Mouse (Mus musculus): ENCODE data around the gene Wdr86. TPM values are rescaled to one million over a fixed set of nuclear protein-coding genes. Genes with fewer than 3 reads are reported as not detected.

Gene Wdr86
- not detected for polyA plus RNA-seq (2014; fragmentation: Illumina TruSeq; extraction: RNeasy Lipid Tissue Mini Kit (QIAGEN cat#74804); ENCODE audit: low read depth, low replicate concordance)

GRCm38 (mm10) chr5:24730488-24730871 is at the start of gene Wdr86:
Wdr86 (minus strand) TSS chr5:24730727.

GRCm38 (mm10) chr5:24757816-24758215 is 27.3 kb upstream of the Wdr86 start, which contains the start of gene Crygn:
Crygn (minus strand) TSS chr5:24758008.

GRCm38 (mm10) chr5:24685366-24686093 is 45.0 kb downstream of the Wdr86 start, which contains the start of gene Nub1:
Nub1 (plus strand) TSS chr5:24685532.

Other genes starting within 250 kb of the Wdr86 start
- gene Gbx1, start 203.5 kb downstream of the Wdr86 start, polyA plus RNA-seq (2014; fragmentation: Illumina TruSeq; extraction: RNeasy Lipid Tissue Mini Kit (QIAGEN cat#74804); ENCODE audit: low read depth, low replicate concordance): not detected
- gene Asb10, start 189.7 kb downstream of the Wdr86 start, polyA plus RNA-seq (2014; fragmentation: Illumina TruSeq; extraction: RNeasy Lipid Tissue Mini Kit (QIAGEN cat#74804); ENCODE audit: low read depth, low replicate concordance): not detected
- not detected for gene 4931409K22Rik, start 173.9 kb downstream of the Wdr86 start, polyA plus RNA-seq (2014; fragmentation: Illumina TruSeq; extraction: RNeasy Lipid Tissue Mini Kit (QIAGEN cat#74804); ENCODE audit: low read depth, low replicate concordance)
- 7.4 TPM for gene Abcf2, start 153.3 kb downstream of the Wdr86 start, polyA plus RNA-seq (2014; fragmentation: Illumina TruSeq; extraction: RNeasy Lipid Tissue Mini Kit (QIAGEN cat#74804); ENCODE audit: low read depth, low replicate concordance)
- 0.77 TPM for gene Chpf2, start 144.0 kb downstream of the Wdr86 start, polyA plus RNA-seq (2014; fragmentation: Illumina TruSeq; extraction: RNeasy Lipid Tissue Mini Kit (QIAGEN cat#74804); ENCODE audit: low read depth, low replicate concordance)
- gene Smarcd3, start 106.3 kb downstream of the Wdr86 start, polyA plus RNA-seq (2014; fragmentation: Illumina TruSeq; extraction: RNeasy Lipid Tissue Mini Kit (QIAGEN cat#74804); ENCODE audit: low read depth, low replicate concordance): not detected
- gene Nub1, start 45.2 kb downstream of the Wdr86 start, polyA plus RNA-seq (2014; fragmentation: Illumina TruSeq; extraction: RNeasy Lipid Tissue Mini Kit (QIAGEN cat#74804); ENCODE audit: low read depth, low replicate concordance): 16.9 TPM
- not detected for gene Crygn, start 27.3 kb upstream of the Wdr86 start, polyA plus RNA-seq (2014; fragmentation: Illumina TruSeq; extraction: RNeasy Lipid Tissue Mini Kit (QIAGEN cat#74804); ENCODE audit: low read depth, low replicate concordance)
- 183 TPM for gene Rheb, start 111.9 kb upstream of the Wdr86 start, polyA plus RNA-seq (2014; fragmentation: Illumina TruSeq; extraction: RNeasy Lipid Tissue Mini Kit (QIAGEN cat#74804); ENCODE audit: low read depth, low replicate concordance)

All from liver, adult 10 weeks (tissue).